Mouse (Mus musculus): ENCODE data around the gene Ccsap. TPM values are rescaled to one million over a fixed set of nuclear protein-coding genes. Genes with fewer than 3 reads are reported as not detected.

Gene Ccsap
- polyA plus RNA-seq, 1 experiment: 19.6 TPM

DNA sequence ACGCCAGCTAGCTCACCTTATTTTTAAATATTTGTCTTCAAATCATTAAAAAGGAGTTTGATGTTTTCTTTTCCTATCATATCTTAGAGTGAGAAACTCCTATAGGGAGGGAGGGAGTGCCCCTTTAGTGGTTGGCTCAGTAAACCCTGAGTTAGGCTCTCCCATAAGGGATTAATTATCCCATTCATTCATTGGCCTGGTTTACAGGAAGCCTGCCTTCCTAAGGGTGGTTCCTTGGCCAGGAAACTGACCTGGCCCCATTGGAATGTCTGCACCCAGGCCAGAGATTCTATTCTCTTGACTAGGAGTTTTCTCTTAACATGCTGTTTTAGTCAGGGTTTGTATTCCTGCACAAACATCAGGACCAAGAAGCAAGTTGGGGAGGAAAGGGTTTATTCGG, 27.9 kb upstream of the Ccsap start:
- Histone ChIP-seq H3K27ac (ENCODE audit: insufficient read depth, low read length) (no peak overlapping the region), H3K4me3 (replicated peaks; ENCODE audit: insufficient read depth, low read depth, low read length) (no peak overlapping the region), H3K27me3 (ENCODE audit: control insufficient read depth, insufficient read depth, low read length) (no peaks in the 10 kb centered on the region), H3K4me1 (ENCODE audit: control insufficient read depth, insufficient read depth, low read length) (peaks cover 27% of the 10 kb centered on the region)
- 94% methylated on average over 2 of the region's 2 CpGs for WGBS
- TF ChIP-seq CTCF (IDR thresholded peaks at IDR 0.05; ENCODE audit: borderline replicate concordance, insufficient read depth, low read depth, low read length) (no peak), POLR2A (IDR thresholded peaks at IDR 0.05; ENCODE audit: borderline replicate concordance, insufficient read depth, low read length) (no peak)
- no peak for DNase-seq

DNA sequence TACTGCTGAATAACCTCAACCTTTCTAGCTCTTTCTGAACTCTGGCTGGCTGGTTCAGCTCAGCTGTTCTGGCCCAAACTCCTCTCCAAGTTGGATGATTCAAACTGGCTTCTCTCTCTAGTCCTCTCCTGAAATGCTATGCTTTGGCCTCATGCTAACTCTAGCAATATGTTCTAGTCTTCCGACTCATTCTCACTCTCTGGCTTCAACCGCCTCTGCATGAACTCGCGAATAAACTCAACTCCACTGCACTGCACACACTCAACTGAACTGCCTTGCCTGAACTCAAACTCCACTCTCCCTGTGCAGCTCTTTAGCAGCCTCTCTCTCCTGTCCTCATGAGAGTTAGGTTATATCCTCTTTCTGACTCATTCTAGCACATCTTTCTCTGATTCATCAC, 27.2 kb upstream of the Ccsap start:
- TF ChIP-seq CTCF (IDR thresholded peaks at IDR 0.05; ENCODE audit: borderline replicate concordance, insufficient read depth, low read depth, low read length): no peak
- Histone ChIP-seq H3K27ac (ENCODE audit: insufficient read depth, low read length) (no peak overlapping the region), H3K4me1 (ENCODE audit: control insufficient read depth, insufficient read depth, low read length) (peaks cover 24% of the 10 kb centered on the region), H3K27me3 (ENCODE audit: control insufficient read depth, insufficient read depth, low read length) (no peaks in the 10 kb centered on the region), H3K4me3 (replicated peaks; ENCODE audit: insufficient read depth, low read depth, low read length) (no peak overlapping the region)
- DNase-seq: no peak
- 89% methylated on average over 4 of the region's 4 CpGs for WGBS

DNA sequence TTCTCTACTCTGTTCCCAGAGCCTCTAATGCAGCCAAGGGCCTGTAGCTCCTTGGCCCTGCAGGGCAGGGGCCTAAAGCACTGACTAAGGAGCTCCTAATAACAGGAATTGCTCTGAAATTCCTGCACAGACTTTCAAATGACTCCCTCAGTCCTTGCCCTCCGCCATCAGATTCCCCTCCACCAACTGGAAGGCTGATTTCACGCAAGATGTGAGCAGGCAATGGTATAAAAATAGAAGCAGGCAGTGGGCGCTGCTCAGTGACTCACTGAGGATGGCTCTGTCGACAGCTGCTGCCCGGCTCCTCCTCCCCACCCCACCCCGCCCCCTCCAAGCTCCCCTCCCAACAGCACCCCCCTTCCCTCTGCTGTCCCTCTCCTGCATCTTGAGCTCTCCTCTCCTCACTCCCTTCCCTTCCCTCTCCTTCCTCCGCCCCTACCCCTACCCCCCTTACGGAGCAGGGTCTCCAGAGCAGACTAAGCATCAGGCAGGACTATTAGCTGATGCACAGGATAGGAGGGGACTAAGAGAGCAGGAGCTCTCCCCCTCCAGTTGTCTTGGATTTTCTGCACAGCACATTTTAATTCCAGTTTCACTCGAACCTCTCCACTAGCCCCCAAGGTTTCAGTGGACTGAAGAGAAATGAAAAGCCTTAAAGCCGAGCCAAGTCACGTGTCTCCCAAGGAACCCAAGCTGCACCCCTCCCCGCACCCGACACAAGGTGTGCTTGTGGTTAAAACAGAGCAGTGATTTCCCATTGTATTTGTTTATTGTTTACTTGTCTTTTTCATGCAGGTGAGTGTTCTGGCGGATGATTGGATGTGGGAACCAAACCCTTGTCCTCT, 24.9 kb upstream of the Ccsap start:
- no peak overlapping the region for H3K4me3 ChIP-seq (replicated peaks; ENCODE audit: insufficient read depth, low read depth, low read length)
- WGBS: 17% methylated on average over 13 of the region's 14 CpGs

DNA sequence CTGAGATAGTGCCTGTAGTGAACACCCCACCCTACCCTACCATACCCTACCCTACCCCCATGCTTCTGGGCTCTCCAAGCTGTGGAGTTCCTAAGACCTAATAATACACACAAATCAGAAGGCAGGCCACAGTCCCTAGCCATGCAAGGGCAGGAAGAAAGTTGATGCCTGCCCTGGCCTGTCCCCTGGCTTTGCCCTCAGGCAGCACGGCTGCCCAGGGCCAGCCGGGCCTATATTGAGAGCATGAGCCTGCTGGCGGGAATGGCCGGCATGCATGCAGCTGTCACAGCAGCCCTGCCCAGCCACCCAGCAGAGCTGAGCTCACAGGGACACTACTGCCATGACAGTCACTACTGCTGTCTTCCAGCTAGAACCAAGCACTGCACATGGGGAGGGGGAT, 23.1 kb upstream of the Ccsap start:
- WGBS: 61% methylated on average over 4 of the region's 4 CpGs
- TF ChIP-seq POLR2A (IDR thresholded peaks at IDR 0.05; ENCODE audit: borderline replicate concordance, insufficient read depth, low read length) (no peak), CTCF (IDR thresholded peaks at IDR 0.05; ENCODE audit: borderline replicate concordance, insufficient read depth, low read depth, low read length) (no peak)
- no peak overlapping the region for H3K4me3 ChIP-seq (replicated peaks; ENCODE audit: insufficient read depth, low read depth, low read length)
- no peaks in the 10 kb centered on the region for H3K27me3 ChIP-seq (ENCODE audit: control insufficient read depth, insufficient read depth, low read length)
- no peak overlapping the region for H3K27ac ChIP-seq (ENCODE audit: insufficient read depth, low read length)
- DNase-seq: no peak
- H3K4me1 ChIP-seq (ENCODE audit: control insufficient read depth, insufficient read depth, low read length): peaks cover 24% of the 10 kb centered on the region

More for the DNA sequence above, 24.9 kb upstream of the Ccsap start:
- Histone ChIP-seq H3K27ac (ENCODE audit: insufficient read depth, low read length) (peak overlapping the region; percentile 25; the same call in 1 of the 2 replicates), H3K27me3 (ENCODE audit: control insufficient read depth, insufficient read depth, low read length) (no peaks in the 10 kb centered on the region), H3K4me1 (ENCODE audit: control insufficient read depth, insufficient read depth, low read length) (peaks cover 24% of the 10 kb centered on the region)
- TF ChIP-seq POLR2A (IDR thresholded peaks at IDR 0.05; ENCODE audit: borderline replicate concordance, insufficient read depth, low read length) (no peak), CTCF (IDR thresholded peaks at IDR 0.05; ENCODE audit: borderline replicate concordance, insufficient read depth, low read depth, low read length) (no peak)
- peak; percentile 49 to 73 for DNase-seq

DNA sequence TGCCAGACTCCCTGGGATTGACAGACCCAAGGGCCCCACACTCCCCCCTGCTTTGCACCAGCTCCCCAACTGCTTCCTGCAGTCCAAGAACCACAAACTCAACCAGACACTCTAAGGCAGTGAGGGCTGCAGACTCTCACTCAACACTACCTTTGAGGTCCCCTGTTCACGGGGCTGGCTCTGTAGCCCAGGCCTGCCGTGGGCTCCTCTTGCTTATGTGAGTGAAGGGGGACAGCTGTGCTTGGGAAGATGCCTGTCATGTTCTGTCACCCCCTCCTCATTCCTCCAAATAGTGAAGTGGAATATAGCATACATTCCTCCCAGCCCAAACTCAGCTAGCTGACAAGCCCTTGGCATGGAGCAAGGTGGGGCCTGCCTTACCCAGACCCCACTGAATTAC, 22.4 kb upstream of the Ccsap start:
- peaks cover 24% of the 10 kb centered on the region for H3K4me1 ChIP-seq (ENCODE audit: control insufficient read depth, insufficient read depth, low read length)
- no peak for TF ChIP-seq CTCF (IDR thresholded peaks at IDR 0.05; ENCODE audit: borderline replicate concordance, insufficient read depth, low read depth, low read length)
- 89% methylated on average over 2 of the region's 2 CpGs for WGBS
- H3K27ac ChIP-seq (ENCODE audit: insufficient read depth, low read length): no peak overlapping the region
- no peak overlapping the region for H3K4me3 ChIP-seq (replicated peaks; ENCODE audit: insufficient read depth, low read depth, low read length)
- no peaks in the 10 kb centered on the region for H3K27me3 ChIP-seq (ENCODE audit: control insufficient read depth, insufficient read depth, low read length)
- no peak for DNase-seq

DNA sequence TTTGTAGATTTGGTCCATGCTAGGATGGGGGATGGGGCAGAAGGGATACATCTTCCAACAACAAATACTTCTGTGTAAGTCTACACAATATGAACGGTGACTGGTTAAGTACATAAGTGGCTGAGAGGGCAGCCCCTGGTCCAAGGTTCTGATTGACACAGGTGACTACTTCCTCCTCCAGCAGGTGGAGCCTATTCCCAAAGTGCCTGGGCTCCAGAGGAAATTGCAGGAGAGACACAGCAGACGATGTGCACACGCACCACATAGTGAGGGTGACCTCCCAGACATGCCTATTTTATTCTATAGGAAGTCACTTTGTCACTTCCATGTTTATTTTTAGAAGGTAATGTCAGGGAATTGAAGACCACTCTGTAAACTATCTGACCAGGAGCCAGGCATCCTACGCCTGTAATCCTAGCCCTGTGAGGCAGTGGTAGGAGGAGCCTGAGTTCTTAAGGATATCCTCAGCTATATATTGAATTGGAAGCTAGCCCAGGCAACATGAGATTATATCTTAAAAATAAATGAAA, 20.9 kb upstream of the Ccsap start:
- no peak for TF ChIP-seq POLR2A (IDR thresholded peaks at IDR 0.05; ENCODE audit: borderline replicate concordance, insufficient read depth, low read length)
- no peak for TF ChIP-seq CTCF (IDR thresholded peaks at IDR 0.05; ENCODE audit: borderline replicate concordance, insufficient read depth, low read depth, low read length)
- H3K27ac ChIP-seq (ENCODE audit: insufficient read depth, low read length): no peak overlapping the region
- 66% methylated on average over 4 of the region's 4 CpGs for WGBS

DNA sequence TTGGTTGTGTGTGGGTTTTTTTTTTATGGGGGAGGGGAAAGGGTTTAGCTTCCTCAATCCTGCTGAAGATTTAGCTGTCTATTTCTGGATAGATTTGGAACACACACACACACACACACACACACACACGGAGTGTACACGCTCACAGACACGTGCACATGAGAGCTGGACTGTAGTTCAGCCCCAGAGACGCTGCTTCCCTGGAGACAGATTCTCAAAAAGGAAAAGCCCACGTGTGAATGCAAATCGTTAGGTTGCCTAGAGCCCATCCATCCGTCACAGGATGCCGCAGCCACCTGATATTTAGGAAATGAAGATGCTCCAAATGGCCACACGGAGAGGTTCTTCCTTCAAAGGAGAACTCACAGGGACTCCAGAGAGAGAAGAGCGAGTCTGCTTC, 20.3 kb upstream of the Ccsap start:
- TF ChIP-seq POLR2A (IDR thresholded peaks at IDR 0.05; ENCODE audit: borderline replicate concordance, insufficient read depth, low read length) (no peak), CTCF (IDR thresholded peaks at IDR 0.05; ENCODE audit: borderline replicate concordance, insufficient read depth, low read depth, low read length) (no peak)
- Histone ChIP-seq H3K27me3 (ENCODE audit: control insufficient read depth, insufficient read depth, low read length) (no peaks in the 10 kb centered on the region), H3K4me3 (replicated peaks; ENCODE audit: insufficient read depth, low read depth, low read length) (no peak overlapping the region), H3K4me1 (ENCODE audit: control insufficient read depth, insufficient read depth, low read length) (peaks cover 22% of the 10 kb centered on the region), H3K27ac (ENCODE audit: insufficient read depth, low read length) (no peak overlapping the region)
- 75% methylated on average over 10 of the region's 10 CpGs for WGBS
- no peak for DNase-seq

More for the DNA sequence above, 20.9 kb upstream of the Ccsap start:
- Histone ChIP-seq H3K27me3 (ENCODE audit: control insufficient read depth, insufficient read depth, low read length) (no peaks in the 10 kb centered on the region), H3K4me1 (ENCODE audit: control insufficient read depth, insufficient read depth, low read length) (peaks cover 24% of the 10 kb centered on the region), H3K4me3 (replicated peaks; ENCODE audit: insufficient read depth, low read depth, low read length) (no peak overlapping the region)
- no peak for DNase-seq

DNA sequence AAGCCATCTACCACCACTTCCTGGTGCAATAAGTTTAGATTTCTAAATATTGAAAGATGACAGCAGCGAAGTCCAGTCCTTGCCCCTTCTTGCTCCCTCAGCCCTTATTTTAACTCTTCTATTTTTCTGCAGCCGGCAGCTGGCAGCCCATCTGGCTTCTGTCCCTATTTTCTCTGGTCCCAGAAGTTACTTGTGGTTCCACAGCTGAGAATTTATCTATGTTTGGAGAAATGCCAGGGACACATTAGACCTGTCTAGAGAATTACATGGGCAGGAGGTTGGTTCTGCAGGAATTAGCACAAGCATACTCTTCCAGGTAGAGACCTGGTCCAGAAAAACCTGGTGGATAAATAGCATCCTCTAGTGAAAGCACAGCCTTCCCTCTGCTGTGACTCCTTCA, 17.9 kb upstream of the Ccsap start:
- TF ChIP-seq POLR2A (IDR thresholded peaks at IDR 0.05; ENCODE audit: borderline replicate concordance, insufficient read depth, low read length) (no peak), CTCF (IDR thresholded peaks at IDR 0.05; ENCODE audit: borderline replicate concordance, insufficient read depth, low read depth, low read length) (no peak)
- Histone ChIP-seq H3K27ac (ENCODE audit: insufficient read depth, low read length) (no peak overlapping the region), H3K4me3 (replicated peaks; ENCODE audit: insufficient read depth, low read depth, low read length) (no peak overlapping the region), H3K4me1 (ENCODE audit: control insufficient read depth, insufficient read depth, low read length) (no peaks in the 10 kb centered on the region), H3K27me3 (ENCODE audit: control insufficient read depth, insufficient read depth, low read length) (no peaks in the 10 kb centered on the region)
- 72% methylated on average over 2 of the region's 2 CpGs for WGBS
- DNase-seq: no peak

Data from cerebellum, adult 2 months (tissue).